Mouse (Mus musculus): ENCODE measurements at regions not wholly inside any gene's neighbourhood (a gene's known extent, or its start where the extent isn't known, plus 50 kb on each side); places are given as distances from the start of the nearest gene placed in this dataset.

DNA sequence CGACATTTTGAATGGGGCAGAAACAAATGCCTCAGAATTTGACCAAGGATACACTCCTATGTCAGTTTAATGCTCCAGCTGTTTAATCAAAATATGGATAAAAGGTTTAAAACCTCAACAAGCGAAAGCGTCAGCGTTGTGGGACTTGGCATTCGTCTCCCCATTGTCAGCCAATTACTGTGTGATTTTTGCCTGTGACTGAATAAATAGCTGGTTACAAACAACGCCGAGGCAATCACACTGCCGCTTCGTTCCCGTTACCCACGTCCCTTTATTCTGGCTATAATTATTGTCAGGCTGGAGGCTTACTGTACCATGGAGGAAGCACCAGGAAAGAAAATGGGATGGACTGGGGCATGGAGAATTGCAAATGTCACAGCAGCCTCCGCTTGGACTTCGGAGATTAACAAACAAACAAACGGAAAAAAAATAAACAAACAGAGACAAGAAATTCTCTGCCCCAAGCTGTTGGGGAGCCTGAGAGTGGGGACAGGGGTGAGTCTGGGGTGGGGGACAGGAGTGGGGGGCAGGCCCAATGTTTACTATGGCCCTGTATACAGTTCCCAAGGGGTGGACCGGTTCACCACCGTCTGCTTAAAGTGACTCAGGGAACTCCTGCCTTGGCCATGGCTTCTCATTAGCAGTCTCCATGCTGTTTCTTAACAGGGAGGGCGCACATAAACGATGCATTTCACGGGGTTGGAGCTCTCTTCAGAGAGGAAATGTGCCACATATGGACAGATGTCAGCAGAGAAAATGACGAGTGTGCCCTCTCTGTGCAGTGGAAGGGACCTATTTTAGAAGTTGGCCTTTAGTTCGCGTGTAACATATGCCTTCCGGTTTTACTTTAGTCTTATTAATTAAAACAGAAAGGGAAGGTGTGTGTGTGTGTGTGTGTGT is 125.8 kb upstream of the Irx5 start:
- DNase-seq, result peak; percentile 41
- 30% methylated on average over 23 of the region's 23 CpGs for WGBS
- H3K4me2 ChIP-seq (ENCODE audit: low read depth), result peak overlapping the region; percentile 20; the same call in 1 of the 2 replicates

GRCm38 (mm10) chr8:92229526-92229925 is 127.9 kb upstream of the Irx5 start:
- ATAC-seq (no peak), DNase-seq (no peak)
- WGBS, result 96% methylated on average over 2 of the region's 2 CpGs
- Histone ChIP-seq H3K27me3 (ENCODE audit: insufficient read depth, low read length) (no peaks in the 10 kb centered on the region), H3K4me2 (ENCODE audit: low read depth) (no peak overlapping the region), H3K4me3 (ENCODE audit: low read depth, low read length) (no peak overlapping the region), H3K9ac (no peak overlapping the region), H3K4me1 (ENCODE audit: insufficient read depth) (no peaks in the 10 kb centered on the region), H3K36me3 (ENCODE audit: insufficient read depth) (no peaks in the 10 kb centered on the region), H3K9me3 (ENCODE audit: low read length) (0 out of 2 replicates have a peak, but pooled peaks cover 3% of the 10 kb centered on the region), H3K27ac (ENCODE audit: low read depth, low read length) (no peak overlapping the region)
- no peak for TF ChIP-seq CTCF (IDR thresholded peaks at IDR 0.05; ENCODE audit: low read depth)

More for the DNA sequence above, 125.8 kb upstream of the Irx5 start:
- H3K27ac ChIP-seq (ENCODE audit: low read depth, low read length), result no peak overlapping the region
- H3K9ac ChIP-seq, result no peak overlapping the region
- H3K9me3 ChIP-seq (ENCODE audit: low read length), result no peaks in the 10 kb centered on the region
- H3K27me3 ChIP-seq (ENCODE audit: insufficient read depth, low read length), result no peaks in the 10 kb centered on the region
- no peak overlapping the region for H3K4me3 ChIP-seq (ENCODE audit: low read depth, low read length)
- TF ChIP-seq CTCF (IDR thresholded peaks at IDR 0.05; ENCODE audit: low read depth), result no peak
- 0 out of 2 replicates have a peak, but pooled peaks have one; percentile 12 for ATAC-seq
- no peaks in the 10 kb centered on the region for H3K36me3 ChIP-seq (ENCODE audit: insufficient read depth)
- H3K4me1 ChIP-seq (ENCODE audit: insufficient read depth), result no peaks in the 10 kb centered on the region

DNA sequence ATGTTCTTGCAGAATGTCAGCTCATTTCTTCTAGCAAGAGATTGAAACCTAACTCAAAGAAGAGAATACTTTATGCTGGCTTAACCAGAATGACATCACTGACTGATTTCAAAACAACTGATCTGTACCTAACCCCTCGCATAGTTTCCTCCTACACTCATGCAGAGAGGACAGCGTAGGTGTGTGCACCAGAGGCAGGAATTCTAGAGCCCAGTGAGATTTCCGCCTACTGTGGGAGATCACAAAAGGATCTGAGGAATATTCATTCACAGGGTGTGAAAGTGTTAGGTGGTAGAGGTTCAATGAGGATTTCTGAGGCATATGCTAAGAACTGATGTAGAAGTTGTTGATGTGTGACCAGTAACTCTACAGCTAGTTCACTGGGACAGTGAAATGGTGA is 132.5 kb upstream of the Irx5 start:
- 0 out of 2 replicates have a peak, but pooled peaks cover 3% of the 10 kb centered on the region for H3K9me3 ChIP-seq (ENCODE audit: low read length)
- H3K27me3 ChIP-seq (ENCODE audit: insufficient read depth, low read length), result no peaks in the 10 kb centered on the region
- no peak overlapping the region for H3K9ac ChIP-seq
- H3K4me1 ChIP-seq (ENCODE audit: insufficient read depth), result no peaks in the 10 kb centered on the region
- H3K4me2 ChIP-seq (ENCODE audit: low read depth), result no peak overlapping the region
- WGBS, result 92% methylated on average over 3 of the region's 3 CpGs
- H3K27ac ChIP-seq (ENCODE audit: low read depth, low read length), result no peak overlapping the region
- no peak for ATAC-seq
- no peaks in the 10 kb centered on the region for H3K36me3 ChIP-seq (ENCODE audit: insufficient read depth)
- H3K4me3 ChIP-seq (ENCODE audit: low read depth, low read length), result no peak overlapping the region
- TF ChIP-seq CTCF (IDR thresholded peaks at IDR 0.05; ENCODE audit: low read depth), result no peak
- DNase-seq, result no peak

- TF ChIP-seq CTCF (IDR thresholded peaks at IDR 0.05; ENCODE audit: low read depth), result no peak
- Histone ChIP-seq H3K4me3 (ENCODE audit: low read depth, low read length) (no peak overlapping the region), H3K4me1 (ENCODE audit: insufficient read depth) (no peaks in the 10 kb centered on the region), H3K27me3 (ENCODE audit: insufficient read depth, low read length) (no peaks in the 10 kb centered on the region), H3K27ac (ENCODE audit: low read depth, low read length) (no peak overlapping the region), H3K4me2 (ENCODE audit: low read depth) (no peak overlapping the region), H3K9me3 (ENCODE audit: low read length) (0 out of 2 replicates have a peak, but pooled peaks cover 3% of the 10 kb centered on the region), H3K36me3 (ENCODE audit: insufficient read depth) (no peaks in the 10 kb centered on the region), H3K9ac (no peak overlapping the region)
- ATAC-seq (no peak), DNase-seq (no peak)
- WGBS, result 59% methylated on average over 3 of the region's 3 CpGs
These were observed 134.4 kb upstream of the Irx5 start for GRCm38 (mm10) chr8:92222992-92223391.

DNA sequence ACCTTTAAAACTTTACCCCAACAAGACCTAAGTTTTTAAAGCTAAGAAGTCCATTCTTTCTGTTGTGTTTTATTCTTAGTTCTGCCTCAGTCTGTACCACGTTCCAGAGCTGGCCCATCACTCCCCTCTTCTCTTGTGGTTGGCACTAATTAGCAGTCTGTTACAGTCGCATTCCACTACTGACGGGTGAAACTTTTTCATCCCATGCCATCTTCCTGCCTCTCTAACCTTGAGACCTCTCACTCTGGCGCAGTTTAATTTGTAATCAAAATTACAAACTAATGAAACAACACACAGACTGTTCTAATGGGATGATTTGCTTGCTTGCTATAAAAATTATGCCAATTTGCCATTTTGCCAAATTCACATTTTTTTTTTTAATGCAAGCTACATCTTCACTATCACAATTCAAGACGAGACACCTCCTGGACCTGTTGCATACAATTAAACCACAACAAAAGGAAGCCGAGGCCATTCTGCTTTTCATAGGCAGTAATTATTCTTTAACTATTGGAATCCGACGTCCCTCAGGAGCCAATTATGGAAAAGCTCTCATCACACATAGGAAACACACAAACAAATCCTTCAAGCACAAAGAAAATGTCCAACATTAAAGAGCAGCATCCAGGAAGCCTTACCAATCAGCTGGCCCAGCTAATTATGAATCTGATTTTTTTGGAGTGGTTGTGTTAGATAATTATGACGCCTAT is 138.1 kb upstream of the Irx5 start:
- H3K4me3 ChIP-seq (ENCODE audit: low read depth, low read length), result no peak overlapping the region
- H3K27ac ChIP-seq (ENCODE audit: low read depth, low read length), result no peak overlapping the region
- H3K4me1 ChIP-seq (ENCODE audit: insufficient read depth), result no peaks in the 10 kb centered on the region
- H3K4me2 ChIP-seq (ENCODE audit: low read depth), result no peak overlapping the region
- DNase-seq (no peak), ATAC-seq (no peak)
- 25% methylated on average over 9 of the region's 9 CpGs for WGBS
- no peaks in the 10 kb centered on the region for H3K9me3 ChIP-seq (ENCODE audit: low read length)
- no peaks in the 10 kb centered on the region for H3K36me3 ChIP-seq (ENCODE audit: insufficient read depth)
- no peak overlapping the region for H3K9ac ChIP-seq
- TF ChIP-seq CTCF (IDR thresholded peaks at IDR 0.05; ENCODE audit: low read depth), result no peak
- H3K27me3 ChIP-seq (ENCODE audit: insufficient read depth, low read length), result 0 out of 2 replicates have a peak, but pooled peaks cover 5% of the 10 kb centered on the region

DNA sequence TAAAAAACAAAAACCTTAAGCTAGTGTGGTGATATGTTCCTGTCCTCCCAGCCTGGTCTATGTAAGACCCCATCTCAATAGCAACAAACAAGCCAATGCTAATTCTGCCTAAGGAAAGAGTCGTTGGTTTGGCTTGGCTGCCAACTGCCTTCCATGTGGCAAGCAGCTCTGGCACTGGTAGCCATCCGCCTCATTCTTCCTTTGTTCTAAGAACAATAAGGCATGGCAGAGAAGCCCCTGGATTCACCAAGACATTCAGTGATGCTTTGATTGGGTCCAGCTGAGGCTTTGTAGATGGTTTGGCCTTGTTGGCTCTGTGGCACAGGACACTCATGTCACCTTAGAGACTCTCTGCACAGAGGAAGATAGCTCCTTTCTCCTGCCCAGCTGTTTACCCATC is 139.9 kb upstream of the Irx5 start:
- Histone ChIP-seq H3K4me1 (ENCODE audit: insufficient read depth) (no peaks in the 10 kb centered on the region), H3K4me2 (ENCODE audit: low read depth) (no peak overlapping the region), H3K9me3 (ENCODE audit: low read length) (no peaks in the 10 kb centered on the region), H3K36me3 (ENCODE audit: insufficient read depth) (no peaks in the 10 kb centered on the region), H3K4me3 (ENCODE audit: low read depth, low read length) (no peak overlapping the region), H3K9ac (no peak overlapping the region), H3K27me3 (ENCODE audit: insufficient read depth, low read length) (0 out of 2 replicates have a peak, but pooled peaks cover 5% of the 10 kb centered on the region), H3K27ac (ENCODE audit: low read depth, low read length) (no peak overlapping the region)
- 37% methylated on average over 2 of the region's 2 CpGs for WGBS
- ATAC-seq (no peak), DNase-seq (no peak)
- TF ChIP-seq CTCF (IDR thresholded peaks at IDR 0.05; ENCODE audit: low read depth), result no peak

- no peak overlapping the region for H3K9ac ChIP-seq
- H3K9me3 ChIP-seq (ENCODE audit: low read length), result no peaks in the 10 kb centered on the region
- no peak for DNase-seq
- H3K4me3 ChIP-seq (ENCODE audit: low read depth, low read length), result no peak overlapping the region
- H3K4me1 ChIP-seq (ENCODE audit: insufficient read depth), result no peaks in the 10 kb centered on the region
- H3K27me3 ChIP-seq (ENCODE audit: insufficient read depth, low read length), result peaks cover 8% of the 10 kb centered on the region; the same call in 1 of the 2 replicates
- no peaks in the 10 kb centered on the region for H3K36me3 ChIP-seq (ENCODE audit: insufficient read depth)
- H3K27ac ChIP-seq (ENCODE audit: low read depth, low read length), result no peak overlapping the region
- no peak overlapping the region for H3K4me2 ChIP-seq (ENCODE audit: low read depth)
- TF ChIP-seq CTCF (IDR thresholded peaks at IDR 0.05; ENCODE audit: low read depth), result no peak
- WGBS, result 13% methylated on average over 4 of the region's 5 CpGs
- no peak for ATAC-seq
These were observed 141.2 kb upstream of the Irx5 start for GRCm38 (mm10) chr8:92216176-92216575.
